Mouse (Mus musculus): Measurements from ENCODE around the gene Lrrc43. TPM values are rescaled to one million over a fixed set of nuclear protein-coding genes. Genes with fewer than 3 reads are reported as not detected.

The Lrrc43 gene
- polyA plus RNA-seq, 1 experiment, result not detected

GRCm38 (mm10) chr5:123530056-123530455 lies 41.0 kb downstream of the Lrrc43 start:
- TF ChIP-seq CTCF (IDR thresholded peaks at IDR 0.05; ENCODE audit: low read depth, low read length), result no peak
- TF ChIP-seq EP300 (IDR thresholded peaks at IDR 0.05; ENCODE audit: insufficient read depth, low read depth, low read length), result no peak
- TF ChIP-seq POLR2A (IDR thresholded peaks at IDR 0.05; ENCODE audit: insufficient read depth, low read length), result no peak
- Histone ChIP-seq H3K4me1 (ENCODE audit: control insufficient read depth, insufficient read depth, low read length) (no peaks in the 10 kb centered on the region), H3K36me3 (ENCODE audit: control insufficient read depth, insufficient read depth, low read length, poor library complexity, severe bottlenecking) (0 out of 2 replicates have a peak, but pooled peaks cover 4% of the 10 kb centered on the region), H3K27me3 (ENCODE audit: control insufficient read depth, insufficient read depth, low read length, poor library complexity, severe bottlenecking) (no peaks in the 10 kb centered on the region), H3K27ac (ENCODE audit: insufficient read depth, low read length) (no peak overlapping the region), H3K9ac (ENCODE audit: low read depth, poor library complexity, severe bottlenecking) (no peak overlapping the region), H3K4me3 (ENCODE audit: low read depth, low read length) (no peak overlapping the region), H3K9me3 (replicated peaks; ENCODE audit: control insufficient read depth, insufficient read depth, low read length, poor library complexity, severe bottlenecking) (no peaks in the 10 kb centered on the region)

- H3K27me3 ChIP-seq (ENCODE audit: control insufficient read depth, insufficient read depth, low read length, poor library complexity, severe bottlenecking), result no peaks in the 10 kb centered on the region
- no peak overlapping the region for H3K4me3 ChIP-seq (ENCODE audit: low read depth, low read length)
- H3K9ac ChIP-seq (ENCODE audit: low read depth, poor library complexity, severe bottlenecking), result no peak overlapping the region
- H3K27ac ChIP-seq (ENCODE audit: insufficient read depth, low read length), result no peak overlapping the region
- H3K36me3 ChIP-seq (ENCODE audit: control insufficient read depth, insufficient read depth, low read length, poor library complexity, severe bottlenecking), result 0 out of 2 replicates have a peak, but pooled peaks cover 4% of the 10 kb centered on the region
- no peak for TF ChIP-seq CTCF (IDR thresholded peaks at IDR 0.05; ENCODE audit: low read depth, low read length)
- TF ChIP-seq POLR2A (IDR thresholded peaks at IDR 0.05; ENCODE audit: insufficient read depth, low read length), result no peak
- no peak for TF ChIP-seq EP300 (IDR thresholded peaks at IDR 0.05; ENCODE audit: insufficient read depth, low read depth, low read length)
- H3K9me3 ChIP-seq (replicated peaks; ENCODE audit: control insufficient read depth, insufficient read depth, low read length, poor library complexity, severe bottlenecking), result no peaks in the 10 kb centered on the region
- H3K4me1 ChIP-seq (ENCODE audit: control insufficient read depth, insufficient read depth, low read length), result no peaks in the 10 kb centered on the region
These were observed 44.7 kb downstream of the Lrrc43 start for GRCm38 (mm10) chr5:123533801-123534200.

GRCm38 (mm10) chr5:123555693-123556092 lies 66.6 kb downstream of the Lrrc43 start:
- no peaks in the 10 kb centered on the region for H3K9me3 ChIP-seq (replicated peaks; ENCODE audit: control insufficient read depth, insufficient read depth, low read length, poor library complexity, severe bottlenecking)
- no peak overlapping the region for H3K27ac ChIP-seq (ENCODE audit: insufficient read depth, low read length)
- no peak overlapping the region for H3K9ac ChIP-seq (ENCODE audit: low read depth, poor library complexity, severe bottlenecking)
- TF ChIP-seq POLR2A (IDR thresholded peaks at IDR 0.05; ENCODE audit: insufficient read depth, low read length), result no peak
- no peak for TF ChIP-seq EP300 (IDR thresholded peaks at IDR 0.05; ENCODE audit: insufficient read depth, low read depth, low read length)
- TF ChIP-seq CTCF (IDR thresholded peaks at IDR 0.05; ENCODE audit: low read depth, low read length), result no peak
- no peak overlapping the region for H3K4me3 ChIP-seq (ENCODE audit: low read depth, low read length)
- H3K27me3 ChIP-seq (ENCODE audit: control insufficient read depth, insufficient read depth, low read length, poor library complexity, severe bottlenecking), result no peaks in the 10 kb centered on the region
- no peaks in the 10 kb centered on the region for H3K4me1 ChIP-seq (ENCODE audit: control insufficient read depth, insufficient read depth, low read length)
- H3K36me3 ChIP-seq (ENCODE audit: control insufficient read depth, insufficient read depth, low read length, poor library complexity, severe bottlenecking), result no peaks in the 10 kb centered on the region

- no peak overlapping the region for H3K4me3 ChIP-seq (ENCODE audit: low read depth, low read length)
- no peaks in the 10 kb centered on the region for H3K4me1 ChIP-seq (ENCODE audit: control insufficient read depth, insufficient read depth, low read length)
- TF ChIP-seq CTCF (IDR thresholded peaks at IDR 0.05; ENCODE audit: low read depth, low read length) (no peak), POLR2A (IDR thresholded peaks at IDR 0.05; ENCODE audit: insufficient read depth, low read length) (no peak), EP300 (IDR thresholded peaks at IDR 0.05; ENCODE audit: insufficient read depth, low read depth, low read length) (no peak)
- H3K27me3 ChIP-seq (ENCODE audit: control insufficient read depth, insufficient read depth, low read length, poor library complexity, severe bottlenecking), result no peaks in the 10 kb centered on the region
- H3K27ac ChIP-seq (ENCODE audit: insufficient read depth, low read length), result no peak overlapping the region
- no peak overlapping the region for H3K9ac ChIP-seq (ENCODE audit: low read depth, poor library complexity, severe bottlenecking)
- no peaks in the 10 kb centered on the region for H3K9me3 ChIP-seq (replicated peaks; ENCODE audit: control insufficient read depth, insufficient read depth, low read length, poor library complexity, severe bottlenecking)
- no peaks in the 10 kb centered on the region for H3K36me3 ChIP-seq (ENCODE audit: control insufficient read depth, insufficient read depth, low read length, poor library complexity, severe bottlenecking)
These were observed 67.3 kb downstream of the Lrrc43 start for GRCm38 (mm10) chr5:123556451-123556850.

Other genes starting within 250 kb of the Lrrc43 start
- gene Wdr66, start 237.2 kb upstream of the Lrrc43 start, polyA plus RNA-seq (2011; ENCODE audit: insufficient read depth, insufficient read length, low read depth, missing spikeins), result not detected in 2 replicates
- gene Bcl7a, start 145.5 kb upstream of the Lrrc43 start, polyA plus RNA-seq (2011; ENCODE audit: insufficient read depth, insufficient read length, low read depth, missing spikeins), result 25.2 and 25.4 TPM in 2 replicates
- gene Mlxip, start 94.5 kb upstream of the Lrrc43 start, polyA plus RNA-seq (2011; ENCODE audit: insufficient read depth, insufficient read length, low read depth, missing spikeins), result 22.5 and 23.0 TPM in 2 replicates
- gene Il31, start 184 bp downstream of the Lrrc43 start, polyA plus RNA-seq (2011; ENCODE audit: insufficient read depth, insufficient read length, low read depth, missing spikeins), result not detected in 2 replicates
- gene B3gnt4, start 21.2 kb downstream of the Lrrc43 start, polyA plus RNA-seq (2011; ENCODE audit: insufficient read depth, insufficient read length, low read depth, missing spikeins), result 0.85 and 1.7 TPM in 2 replicates
- 64.6 and 73.1 TPM in 2 replicates for gene Diablo, start 34.9 kb downstream of the Lrrc43 start, polyA plus RNA-seq (2011; ENCODE audit: insufficient read depth, insufficient read length, low read depth, missing spikeins)
- gene Gm49027, start 36.2 kb downstream of the Lrrc43 start, polyA plus RNA-seq (2011; ENCODE audit: insufficient read depth, insufficient read length, low read depth, missing spikeins), result 0.87 TPM in 1 of 2 replicates, not detected in the other
- gene Vps33a, start 83.7 kb downstream of the Lrrc43 start, polyA plus RNA-seq (2011; ENCODE audit: insufficient read depth, insufficient read length, low read depth, missing spikeins), result 20.5 and 25.8 TPM in 2 replicates
- 35.8 and 42.2 TPM in 2 replicates for gene Clip1, start 195.3 kb downstream of the Lrrc43 start, polyA plus RNA-seq (2011; ENCODE audit: insufficient read depth, insufficient read length, low read depth, missing spikeins)
- 114 and 117 TPM in 2 replicates for gene Zcchc8, start 231.8 kb downstream of the Lrrc43 start, polyA plus RNA-seq (2011; ENCODE audit: insufficient read depth, insufficient read length, low read depth, missing spikeins)